Mouse (Mus musculus) forebrain, embryonic 11.5 days (tissue): Measurements from ENCODE around the gene Spire2. TPM values are rescaled to one million over a fixed set of nuclear protein-coding genes. Genes with fewer than 3 reads are reported as not detected.
"Not testable (repeated sequence)": the region's sequence is repeated elsewhere in the genome, so short reads cannot be mapped to it uniquely, and the experiment has no call there.

Source experiments
- ATAC-seq: fragments of 200-750 bp; cut with Nextera tagmentation; replicated peaks from 2 replicates; pipeline ENCODE4 v1.8.0; 2017; ENCODE audit warnings: moderate TSS enrichment; ENCODE audit not compliant: low FRiP score
- DNase-seq: peaks from one replicate; pipeline ENCODE4 v3.0.0-alpha.2; 2017; ENCODE audit warnings: low spot score
- H3K27ac ChIP-seq: fragments of 300-500 bp; sonication (generic); 2 replicates; pipeline ENCODE4 v1.5.1; 2014; ENCODE audit warnings: low read depth, low read length
- H3K27me3 ChIP-seq: fragments of 300-500 bp; sonication (generic); 2 replicates; pipeline ENCODE4 v1.6.1; 2014; ENCODE audit warnings: mild to moderate bottlenecking, low read length, mixed read lengths; ENCODE audit not compliant: control insufficient read depth, insufficient read depth
- H3K36me3 ChIP-seq: fragments of 300-500 bp; sonication (generic); 2 replicates; pipeline ENCODE4 v1.6.1; 2014; ENCODE audit warnings: mild to moderate bottlenecking, low read length, moderate library complexity, mixed read lengths; ENCODE audit not compliant: control insufficient read depth, insufficient read depth
- H3K4me1 ChIP-seq: fragments of 300-500 bp; sonication (generic); replicated peaks from 2 replicates; pipeline ENCODE4 v1.6.1; 2014; ENCODE audit warnings: low read length, mixed read lengths; ENCODE audit not compliant: control insufficient read depth, insufficient read depth
- H3K4me2 ChIP-seq: fragments of 300-500 bp; sonication (generic); 2 replicates; pipeline ENCODE4 v1.6.1; 2014; ENCODE audit warnings: low read depth, mild to moderate bottlenecking, low read length, moderate library complexity, mixed read lengths; ENCODE audit not compliant: severe bottlenecking
- H3K4me3 ChIP-seq: fragments of 300-500 bp; sonication (generic); 2 replicates; pipeline ENCODE4 v1.5.1; 2014; ENCODE audit warnings: low read depth, low read length
- H3K9ac ChIP-seq: fragments of 300-500 bp; sonication (generic); 2 replicates; pipeline ENCODE4 v1.6.1; 2014; ENCODE audit warnings: low read length
- H3K9me3 ChIP-seq: fragments of 300-500 bp; sonication (generic); 2 replicates; pipeline ENCODE4 v1.6.1; 2016; ENCODE audit warnings: low read length, mixed read lengths; ENCODE audit not compliant: control insufficient read depth
- WGBS: fragments of 180-500 bp; shearing (Covaris S2); extraction: QIAGEN DNeasy Blood & Tissue Kit; methylation state at CpG from one replicate; pipeline ENCODE4 v1.1.7; 2014; 5-methylcytosine and 5-hydroxymethylcytosine counted together
- polyA plus RNA-seq: library from polyadenylated mRNA; unstranded; fragments of >200 nt; fragmentation: Nextera tagmentation; extraction: Ambion mirVana; gene quantifications from 2 replicates; pipeline ENCODE4 v1.2.1, GENCODE M21; 2014

Spire2 gene
- polyA plus RNA-seq, 1 experiment from 2014 or later, result 13.4 TPM

- peak; percentile 94 for DNase-seq
- peak; percentile 88 for ATAC-seq
- Histone ChIP-seq H3K4me3 (peak within 1 kb of the TSS; percentile 68), H3K4me2 (peak within 1 kb of the TSS; percentile 53), H3K9me3 (no peaks in the 10 kb centered on the region), H3K36me3 (no peaks in the 10 kb centered on the region), H3K27ac (peak within 1 kb of the TSS; percentile 84), H3K9ac (peak within 1 kb of the TSS; percentile 65), H3K4me1 (peaks cover 15% of the 10 kb centered on the region), H3K27me3 (no peaks in the 10 kb centered on the region)
- WGBS, result under 1% methylated on average over 29 of the region's 29 CpGs
Observed at GRCm38 (mm10) chr8:123411246-123411645, 78.7 kb downstream of the Spire2 start, which contains the start of gene Tubb3. Gene Tubb3 (plus strand): TSS chr8:123411424.

GRCm38 (mm10) chr8:123411781-123412327, 79.3 kb downstream of the Spire2 start:
- Histone ChIP-seq H3K9ac (peak overlapping the region; percentile 65), H3K27ac (peak overlapping the region; percentile 81), H3K9me3 (no peaks in the 10 kb centered on the region), H3K36me3 (no peaks in the 10 kb centered on the region), H3K27me3 (no peaks in the 10 kb centered on the region), H3K4me3 (peak overlapping the region; percentile 68), H3K4me2 (peak overlapping the region; percentile 53), H3K4me1 (peaks cover 15% of the 10 kb centered on the region)
- peak; percentile 12 for ATAC-seq
- WGBS, result 2% methylated on average over 16 of the region's 16 CpGs
- no peak for DNase-seq

- H3K4me3 ChIP-seq, result peak overlapping the region; percentile 68
- H3K36me3 ChIP-seq, result no peaks in the 10 kb centered on the region
- H3K9ac ChIP-seq, result peak overlapping the region; percentile 65
- peak; percentile 52 for ATAC-seq
- no peaks in the 10 kb centered on the region for H3K9me3 ChIP-seq
- H3K27ac ChIP-seq, result peak overlapping the region; percentile 81
- no peaks in the 10 kb centered on the region for H3K27me3 ChIP-seq
- DNase-seq, result peak; percentile 87
- WGBS, result under 1% methylated on average over 11 of the region's 12 CpGs
- H3K4me1 ChIP-seq, result peaks cover 15% of the 10 kb centered on the region
- peak overlapping the region; percentile 53 for H3K4me2 ChIP-seq
Observed at GRCm38 (mm10) chr8:123412560-123413170, 80.2 kb downstream of the Spire2 start.

- Histone ChIP-seq H3K4me1 (peaks cover 15% of the 10 kb centered on the region), H3K4me2 (peak overlapping the region; percentile 53), H3K9me3 (no peaks in the 10 kb centered on the region), H3K4me3 (peak overlapping the region; percentile 68), H3K36me3 (peaks cover 3% of the 10 kb centered on the region; the same call in 1 of the 2 replicates), H3K27ac (peak overlapping the region; percentile 44; the same call in 1 of the 2 replicates), H3K9ac (peak overlapping the region; percentile 50; the same call in 1 of the 2 replicates), H3K27me3 (no peaks in the 10 kb centered on the region)
- DNase-seq (peak; percentile 78), ATAC-seq (no peak)
- WGBS, result 15% methylated on average over 9 of the region's 9 CpGs
Observed at GRCm38 (mm10) chr8:123414255-123414654, 81.7 kb downstream of the Spire2 start.

GRCm38 (mm10) chr8:123414997-123415696, 82.6 kb downstream of the Spire2 start:
- 89% methylated on average over 5 of the region's 5 CpGs for WGBS
- not testable (repeated sequence) for H3K4me1 ChIP-seq, H3K27ac ChIP-seq, H3K27me3 ChIP-seq, ATAC-seq, DNase-seq, H3K36me3 ChIP-seq, H3K9me3 ChIP-seq, H3K9ac ChIP-seq
- H3K4me2 ChIP-seq, result peak overlapping the region; percentile 53; the same call in 1 of the 2 replicates
- H3K4me3 ChIP-seq, result peak overlapping the region; percentile 68; the same call in 1 of the 2 replicates

GRCm38 (mm10) chr8:123415967-123416943, 83.7 kb downstream of the Spire2 start:
- no peak for ATAC-seq
- Histone ChIP-seq H3K4me3 (no peak overlapping the region), H3K4me1 (peaks cover 5% of the 10 kb centered on the region), H3K4me2 (no peak overlapping the region), H3K27me3 (no peaks in the 10 kb centered on the region), H3K36me3 (peaks cover 14% of the 10 kb centered on the region), H3K9me3 (no peaks in the 10 kb centered on the region), H3K9ac (no peak overlapping the region), H3K27ac (no peak overlapping the region)
- DNase-seq, result no peak
- 88% methylated on average over 8 of the region's 8 CpGs for WGBS

GRCm38 (mm10) chr8:123416944-123417555, 84.5 kb downstream of the Spire2 start:
- no peak for ATAC-seq
- no peaks in the 10 kb centered on the region for H3K27me3 ChIP-seq
- 82% methylated on average over 8 of the region's 8 CpGs for WGBS
- DNase-seq, result no peak
- H3K4me2 ChIP-seq, result no peak overlapping the region
- H3K9me3 ChIP-seq, result no peaks in the 10 kb centered on the region
- H3K4me3 ChIP-seq, result no peak overlapping the region
- peaks cover 15% of the 10 kb centered on the region for H3K36me3 ChIP-seq
- no peak overlapping the region for H3K9ac ChIP-seq
- no peak overlapping the region for H3K27ac ChIP-seq
- H3K4me1 ChIP-seq, result peaks cover 5% of the 10 kb centered on the region
